Mouse (Mus musculus) layer of hippocampus, adult 2 months (tissue): ENCODE results near the gene Siglece. TPM values are rescaled to one million over a fixed set of nuclear protein-coding genes. Genes with fewer than 3 reads are reported as not detected.
"Not testable (repeated sequence)": the region's sequence is repeated elsewhere in the genome, so short reads cannot be mapped to it uniquely, and the experiment has no call there.

ENCODE experiments used
- DNase-seq, 2 experiments: peaks; one replicate each; pipeline ENCODE4 v3.0.0; 2022; ENCODE audit warnings: low spot score in 2 of 2
- H3K27ac ChIP-seq: fragments of 200-600 bp; 2 replicates; pipeline ENCODE4 v1.8.1; 2022
- H3K4me3 ChIP-seq: fragments of 200-600 bp; 2 replicates; pipeline ENCODE4 v1.8.1; 2022; ENCODE audit warnings: mild to moderate bottlenecking
- CTCF ChIP-seq: fragments of 200-600 bp; conservative IDR thresholded peaks from 2 replicates; pipeline ENCODE4 v1.8.1; 2022; ENCODE audit warnings: antibody characterized with exemption, mild to moderate bottlenecking, moderate library complexity
- long read RNA-seq, 2 experiments: library from polyadenylated mRNA; stranded (forward); transcript quantifications; one replicate each; pipeline ENCODE4 v2.0.0; 2021; ENCODE audit warnings: borderline mapping rate in 2 of 2
- total RNA-seq, 2 experiments: library from RNA; stranded (reverse); gene quantifications; 2 replicates each; pipeline ENCODE4 v1.2.3; 2021

Siglece gene
- 1 to 10 TPM in 1 of 2 experiments, under 1 TPM in 1; 0.97 to 1.3 TPM for total RNA-seq
- long read RNA-seq, experiment 1: 0 reads
- long read RNA-seq, experiment 2, partial matches to known transcripts: 0 of 3 reads
- long read RNA-seq, experiment 2, other reads (novel, unspliced or antisense): 3 of 3 reads

- DNase-seq: no peak
- TF ChIP-seq CTCF: no peak
- no peak within 1 kb of the TSS for H3K4me3 ChIP-seq
- H3K27ac ChIP-seq: no peak within 1 kb of the TSS
Observed at GRCm38 (mm10) chr7:43660002-43660401, at the start of gene Siglece. Gene Siglece (minus strand): TSS chr7:43660161.

DNA sequence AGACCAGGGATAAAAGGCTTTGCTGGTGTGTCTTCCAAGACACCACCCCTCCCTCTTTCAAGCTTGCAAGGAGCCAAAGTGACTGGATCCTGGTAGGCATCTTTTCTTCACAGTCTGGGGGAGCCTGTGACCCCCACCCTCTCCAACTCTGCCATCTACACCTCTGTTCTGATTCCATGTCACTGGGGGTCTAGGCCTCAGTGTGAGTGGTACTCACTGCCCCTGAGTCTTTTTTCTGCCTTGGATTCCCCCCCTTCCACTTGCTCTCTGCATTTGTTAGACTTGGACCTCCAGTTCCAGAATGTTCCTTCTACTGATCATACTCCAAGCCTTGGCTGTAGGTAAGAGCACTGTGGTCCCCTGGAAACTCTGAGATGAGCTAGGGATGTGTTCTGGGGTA lies 30.2 kb upstream of the Siglece start, which contains the start of gene Klk14:
Gene Klk14 (plus strand): TSS at position 301 of the 400 bp plus-strand sequence.
- no peak within 1 kb of the TSS for H3K27ac ChIP-seq
- no peak for TF ChIP-seq CTCF
- H3K4me3 ChIP-seq: no peak within 1 kb of the TSS
- DNase-seq: no peak

GRCm38 (mm10) chr7:43685088-43685487 lies 25.1 kb upstream of the Siglece start:
- H3K27ac ChIP-seq: no peak overlapping the region
- no peak for TF ChIP-seq CTCF
- no peak overlapping the region for H3K4me3 ChIP-seq
- no peak for DNase-seq

DNA sequence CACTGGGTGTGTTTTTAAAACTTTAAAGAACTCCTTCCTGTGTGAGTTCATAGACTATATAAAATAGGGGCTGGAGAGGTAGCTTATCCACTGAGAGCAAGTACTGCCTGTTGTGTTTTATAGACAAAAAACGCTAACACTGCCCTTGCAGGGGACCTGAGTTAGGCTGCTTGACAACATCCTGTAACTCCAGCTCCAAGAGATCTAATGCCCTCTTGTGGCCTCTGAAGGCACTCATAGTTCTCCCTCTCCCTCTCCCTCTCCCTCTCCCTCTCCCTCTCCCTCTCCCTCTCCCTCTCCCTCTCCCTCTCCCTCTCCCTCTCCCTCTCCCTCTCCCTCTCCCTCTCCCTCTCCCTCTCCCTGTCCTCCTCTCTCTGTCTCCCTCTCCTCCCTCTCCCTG lies 22.6 kb upstream of the Siglece start:
- H3K4me3 ChIP-seq, DNase-seq, H3K27ac ChIP-seq: not testable (repeated sequence)
- peak; percentile 47 for TF ChIP-seq CTCF

DNA sequence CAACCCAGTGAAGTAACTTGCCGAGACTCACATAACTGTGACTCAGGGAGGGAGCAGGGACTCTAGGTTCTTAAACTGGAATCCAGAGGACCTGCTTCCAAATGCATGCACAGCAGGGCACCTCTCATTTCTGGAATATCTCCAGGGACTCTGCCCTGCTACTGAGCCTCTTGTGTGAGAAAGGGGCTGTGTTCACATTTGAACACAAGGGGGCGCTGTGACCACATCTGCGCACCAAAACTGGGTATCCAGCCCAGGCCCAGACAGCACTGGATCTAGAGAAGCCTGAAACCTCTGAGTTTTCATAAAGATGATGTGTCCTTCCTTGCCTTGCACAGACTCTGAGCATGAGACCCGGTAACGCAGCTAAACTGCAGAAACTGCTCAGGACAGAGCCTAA lies 21.0 kb upstream of the Siglece start:
- H3K27ac ChIP-seq: no peak overlapping the region
- H3K4me3 ChIP-seq: no peak overlapping the region
- DNase-seq: peak; percentile 55 to 80
- TF ChIP-seq CTCF: peak; percentile 96

GRCm38 (mm10) chr7:43678517-43678916 lies 18.6 kb upstream of the Siglece start:
- TF ChIP-seq CTCF: peak; percentile 86
- DNase-seq: peak in 1 of 2 experiments; percentile 46
- no peak overlapping the region for H3K4me3 ChIP-seq
- H3K27ac ChIP-seq: no peak overlapping the region

- DNase-seq: no peak
- TF ChIP-seq CTCF: no peak
- Histone ChIP-seq H3K27ac (no peak overlapping the region), H3K4me3 (no peak overlapping the region)
Observed at GRCm38 (mm10) chr7:43675091-43675490, 15.1 kb upstream of the Siglece start.

GRCm38 (mm10) chr7:43672581-43673260 lies 12.8 kb upstream of the Siglece start:
- Histone ChIP-seq H3K27ac (peak overlapping the region; percentile 90), H3K4me3 (peak overlapping the region; percentile 79)
- DNase-seq: no peak
- TF ChIP-seq CTCF: no peak

DNA sequence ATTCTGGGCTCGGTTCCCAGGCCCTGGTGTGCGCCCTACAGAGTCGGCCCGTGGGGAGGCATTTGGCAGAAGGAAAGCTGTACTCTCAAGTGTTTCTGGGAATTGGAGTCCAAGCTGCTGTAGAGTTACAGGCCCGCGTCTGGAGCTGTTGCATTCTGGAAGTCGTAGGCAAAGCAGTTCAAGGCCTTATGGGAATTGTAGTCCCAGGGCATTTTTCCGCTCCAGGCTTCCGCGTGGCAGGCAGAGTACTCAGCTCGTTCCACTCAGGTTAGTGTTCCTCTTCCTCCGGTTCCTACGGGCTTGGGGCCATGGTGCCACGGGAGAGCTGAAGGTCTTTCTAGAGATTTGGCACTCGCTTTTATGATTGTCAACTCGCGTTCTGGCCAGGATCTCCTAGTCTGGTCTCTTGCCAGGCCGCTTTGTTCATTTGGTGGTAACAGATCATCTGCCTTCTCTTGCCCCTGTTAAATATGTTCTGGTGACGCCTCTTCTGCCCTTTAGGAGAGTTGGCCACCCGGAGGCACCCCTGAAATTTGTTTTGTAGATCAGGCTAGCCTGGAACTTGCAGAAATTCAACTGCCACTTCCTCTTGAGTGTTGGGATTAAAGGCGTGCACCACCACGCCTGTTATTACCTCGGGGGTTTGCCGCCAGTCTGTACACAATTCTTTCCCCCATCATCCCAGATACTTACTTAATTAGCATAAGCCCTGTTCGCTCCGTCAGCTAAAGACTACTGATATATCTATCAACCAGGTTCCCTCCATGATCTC lies 12.0 kb upstream of the Siglece start, which contains the start of gene Ctu1:
Gene Ctu1 (plus strand): TSS at position 208 of the 772 bp plus-strand sequence.
- Histone ChIP-seq H3K4me3 (peak within 1 kb of the TSS; percentile 79), H3K27ac (peak within 1 kb of the TSS; percentile 92)
- peak; percentile 89 to 97 for DNase-seq
- TF ChIP-seq CTCF: 0 out of 2 replicates have a peak, but pooled peaks have one; percentile 14

- H3K4me3 ChIP-seq: peak overlapping the region; percentile 79
- TF ChIP-seq CTCF: no peak
- no peak for DNase-seq
- H3K27ac ChIP-seq: peak overlapping the region; percentile 92
Observed at GRCm38 (mm10) chr7:43671064-43671808, 11.3 kb upstream of the Siglece start.

GRCm38 (mm10) chr7:43668582-43668981 lies 8.6 kb upstream of the Siglece start:
- DNase-seq: no peak
- peak; percentile 55 for TF ChIP-seq CTCF
- Histone ChIP-seq H3K27ac (no peak overlapping the region), H3K4me3 (no peak overlapping the region)

GRCm38 (mm10) chr7:43667221-43667620 lies 7.3 kb upstream of the Siglece start:
- H3K27ac ChIP-seq, DNase-seq, H3K4me3 ChIP-seq: not testable (repeated sequence)
